Mouse (Mus musculus) hindbrain, embryonic 13.5 days (tissue): Measurements from ENCODE around the gene Nacad. TPM values are rescaled to one million over a fixed set of nuclear protein-coding genes. Genes with fewer than 3 reads are reported as not detected.
"Not testable (repeated sequence)": the region's sequence is repeated elsewhere in the genome, so short reads cannot be mapped to it uniquely, and the experiment has no call there.

Source experiments
- ATAC-seq: fragments of 200-750 bp; cut with Nextera tagmentation; 2 replicates; pipeline ENCODE4 v1.8.0; 2017; ENCODE audit warnings: moderate TSS enrichment; ENCODE audit not compliant: low FRiP score
- H3K27ac ChIP-seq: fragments of 300-500 bp; sonication (generic); 2 replicates; pipeline ENCODE4 v1.5.1; 2015; ENCODE audit warnings: inconsistent platforms, mild to moderate bottlenecking, moderate library complexity
- H3K27me3 ChIP-seq: fragments of 300-500 bp; sonication (generic); 2 replicates; pipeline ENCODE4 v1.6.1; 2015; ENCODE audit warnings: mild to moderate bottlenecking, inconsistent platforms
- H3K36me3 ChIP-seq: fragments of 300-500 bp; sonication (generic); 2 replicates; pipeline ENCODE4 v1.6.1; 2015; ENCODE audit warnings: mild to moderate bottlenecking, inconsistent platforms
- H3K4me1 ChIP-seq: fragments of 300-500 bp; sonication (generic); replicated peaks from 2 replicates; pipeline ENCODE4 v1.6.1; 2015; ENCODE audit warnings: inconsistent platforms
- H3K4me2 ChIP-seq: fragments of 300-500 bp; sonication (generic); 2 replicates; pipeline ENCODE4 v1.6.1; 2015; ENCODE audit warnings: inconsistent platforms, mild to moderate bottlenecking, moderate library complexity
- H3K4me3 ChIP-seq: fragments of 300-500 bp; sonication (generic); 2 replicates; pipeline ENCODE4 v1.5.1; 2015; ENCODE audit warnings: mild to moderate bottlenecking, inconsistent platforms
- H3K9ac ChIP-seq: fragments of 300-500 bp; sonication (generic); 2 replicates; pipeline ENCODE4 v1.6.1; 2015; ENCODE audit warnings: mild to moderate bottlenecking, inconsistent platforms
- H3K9me3 ChIP-seq: fragments of 300-500 bp; sonication (generic); 2 replicates; pipeline ENCODE4 v1.6.1; 2016; ENCODE audit warnings: inconsistent platforms
- WGBS: fragments of 180-500 bp; shearing (Covaris S2); methylation state at CpG from one replicate; pipeline ENCODE4 v1.1.7; 2015; 5-methylcytosine and 5-hydroxymethylcytosine counted together
- polyA plus RNA-seq: library from polyadenylated mRNA; unstranded; fragments of >200 nt; fragmentation: Nextera tagmentation; extraction: Ambion mirVana; gene quantifications from 2 replicates; pipeline ENCODE4 v1.2.1, GENCODE M21; 2015

The Nacad gene
- polyA plus RNA-seq = 87.6 and 90.0 TPM in 2 replicates

- no peaks in the 10 kb centered on the region for H3K9me3 ChIP-seq
- H3K9ac ChIP-seq = peak within 1 kb of the TSS; percentile 95
- no peaks in the 10 kb centered on the region for H3K27me3 ChIP-seq
- H3K4me2 ChIP-seq = peak within 1 kb of the TSS; percentile 98
- WGBS = 2% methylated on average over 34 of the region's 41 CpGs
- peaks cover 55% of the 10 kb centered on the region for H3K4me1 ChIP-seq
- H3K4me3 ChIP-seq = peak within 1 kb of the TSS; percentile 75
- peak; percentile 93 for ATAC-seq
- peak within 1 kb of the TSS; percentile 99 for H3K27ac ChIP-seq
- peaks cover 30% of the 10 kb centered on the region for H3K36me3 ChIP-seq
These were observed at the start of gene Nacad for GRCm38 (mm10) chr11:6605491-6606399. Gene Nacad (minus strand): TSS chr11:6606053.

- 1% methylated on average over 2 of the region's 2 CpGs for WGBS
- H3K4me2 ChIP-seq = no peak overlapping the region
- peaks cover 19% of the 10 kb centered on the region for H3K4me1 ChIP-seq
- no peak overlapping the region for H3K9ac ChIP-seq
- no peak overlapping the region for H3K27ac ChIP-seq
- peak; percentile 62 for ATAC-seq
- H3K36me3 ChIP-seq = no peaks in the 10 kb centered on the region
- peaks cover 8% of the 10 kb centered on the region; the same call in 1 of the 2 replicates for H3K27me3 ChIP-seq
- H3K4me3 ChIP-seq = no peak overlapping the region
- H3K9me3 ChIP-seq = no peaks in the 10 kb centered on the region
These were observed 49.0 kb upstream of the Nacad start for GRCm38 (mm10) chr11:6654903-6655302.

GRCm38 (mm10) chr11:6652978-6653377 lies 47.1 kb upstream of the Nacad start:
- not testable (repeated sequence) for ATAC-seq, H3K4me2 ChIP-seq, H3K36me3 ChIP-seq, H3K4me3 ChIP-seq, H3K9me3 ChIP-seq, H3K27ac ChIP-seq, H3K9ac ChIP-seq, H3K4me1 ChIP-seq, H3K27me3 ChIP-seq
- WGBS = 82% methylated on average over 3 of the region's 3 CpGs

DNA sequence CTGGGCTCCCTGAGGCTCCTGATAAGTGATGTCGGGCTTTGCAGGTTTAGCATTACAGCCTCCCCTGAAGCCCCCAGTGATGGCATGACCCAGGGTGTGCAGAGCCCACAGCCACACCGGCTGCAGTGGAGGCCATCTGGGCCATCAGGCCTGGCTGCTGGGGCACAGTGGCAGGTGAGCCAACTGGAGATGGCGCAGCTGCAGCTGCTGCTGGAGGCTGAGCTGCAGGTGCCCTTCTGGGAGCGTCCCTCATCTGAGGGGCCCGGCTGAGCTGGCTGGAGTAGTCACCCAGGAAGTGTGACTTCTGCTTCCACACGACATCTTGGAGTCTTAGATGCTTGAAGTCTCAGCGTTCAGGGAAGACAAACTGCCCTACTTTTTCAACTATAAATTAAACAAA lies 44.7 kb upstream of the Nacad start:
- H3K9ac ChIP-seq = no peak overlapping the region
- no peak overlapping the region for H3K4me3 ChIP-seq
- H3K9me3 ChIP-seq = no peaks in the 10 kb centered on the region
- no peaks in the 10 kb centered on the region for H3K27me3 ChIP-seq
- WGBS = 64% methylated on average over 7 of the region's 7 CpGs
- H3K27ac ChIP-seq = no peak overlapping the region
- no peaks in the 10 kb centered on the region for H3K4me1 ChIP-seq
- no peak for ATAC-seq
- H3K36me3 ChIP-seq = no peaks in the 10 kb centered on the region
- no peak overlapping the region for H3K4me2 ChIP-seq

DNA sequence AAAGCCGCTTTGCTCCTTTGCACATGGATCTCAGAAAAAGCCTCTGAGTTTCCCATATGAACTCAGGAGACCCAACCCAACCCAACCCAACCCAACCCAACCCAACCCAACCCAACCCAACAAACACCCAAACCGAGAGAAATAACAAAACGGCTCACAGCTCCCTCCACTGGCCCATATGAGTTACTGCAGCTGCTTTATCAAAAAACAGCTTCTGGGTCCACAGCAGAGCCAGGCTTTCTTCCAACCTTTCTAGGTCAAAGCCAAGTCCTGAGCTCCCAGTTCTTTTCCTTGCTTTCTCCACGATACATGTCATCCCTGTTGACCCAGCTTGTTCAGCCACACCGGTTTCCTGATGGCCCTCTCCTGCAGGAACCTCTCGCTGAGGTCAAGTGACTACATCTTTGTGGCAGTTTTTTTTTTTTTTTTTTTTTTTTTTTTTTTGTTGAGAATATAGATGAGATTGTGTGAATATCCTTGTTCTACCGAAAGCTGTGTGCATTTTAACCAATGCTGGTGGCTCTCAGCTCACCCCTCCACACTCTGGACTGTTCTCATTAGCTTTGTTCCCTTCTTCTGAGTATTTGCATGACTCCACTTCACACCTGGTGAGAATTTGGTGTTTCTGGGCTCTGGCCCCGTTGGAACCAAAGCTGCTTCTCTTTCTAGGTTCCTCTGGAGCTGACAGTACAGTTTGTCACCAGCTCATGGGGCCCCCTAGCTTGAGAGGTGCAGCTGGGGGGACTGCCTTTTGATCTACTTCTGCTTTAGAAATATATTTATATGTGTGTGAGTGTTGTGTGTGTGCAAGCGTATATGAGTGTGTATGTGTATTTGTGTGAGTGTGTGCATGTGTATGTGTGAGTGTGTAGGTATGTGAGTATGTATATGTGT lies 42.2 kb upstream of the Nacad start:
- H3K27ac ChIP-seq = no peak overlapping the region
- no peak overlapping the region for H3K4me2 ChIP-seq
- no peak overlapping the region for H3K9ac ChIP-seq
- H3K36me3 ChIP-seq = no peaks in the 10 kb centered on the region
- H3K4me3 ChIP-seq = no peak overlapping the region
- no peak for ATAC-seq
- WGBS = 64% methylated on average over 9 of the region's 9 CpGs
- no peaks in the 10 kb centered on the region for H3K9me3 ChIP-seq
- H3K4me1 ChIP-seq = no peaks in the 10 kb centered on the region
- H3K27me3 ChIP-seq = no peaks in the 10 kb centered on the region

DNA sequence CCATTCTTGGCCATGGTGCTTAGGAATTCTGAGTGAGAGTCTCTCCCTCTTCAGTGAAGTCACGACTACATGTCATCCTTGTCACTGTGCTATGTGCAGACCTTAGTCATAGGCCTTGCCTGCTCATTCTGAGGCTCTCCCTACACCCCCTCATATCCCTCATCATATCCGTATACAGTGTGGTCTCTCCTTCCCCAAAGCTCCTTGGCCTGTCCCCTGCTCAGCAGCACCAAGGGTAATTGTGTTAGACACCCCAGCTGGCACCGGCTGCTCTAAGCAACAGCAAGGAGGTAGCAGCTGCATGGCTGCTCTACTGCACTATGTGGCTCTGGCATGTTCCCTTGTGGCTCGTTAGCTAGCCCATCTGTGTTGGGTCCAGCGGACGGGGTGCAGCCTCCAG lies 38.7 kb upstream of the Nacad start:
- no peak overlapping the region for H3K4me3 ChIP-seq
- ATAC-seq = no peak
- no peaks in the 10 kb centered on the region for H3K4me1 ChIP-seq
- H3K27ac ChIP-seq = no peak overlapping the region
- WGBS = 70% methylated on average over 6 of the region's 6 CpGs
- no peak overlapping the region for H3K9ac ChIP-seq
- no peak overlapping the region for H3K4me2 ChIP-seq
- no peaks in the 10 kb centered on the region for H3K9me3 ChIP-seq
- H3K27me3 ChIP-seq = no peaks in the 10 kb centered on the region
- H3K36me3 ChIP-seq = no peaks in the 10 kb centered on the region

- no peaks in the 10 kb centered on the region for H3K9me3 ChIP-seq
- no peaks in the 10 kb centered on the region for H3K36me3 ChIP-seq
- 81% methylated on average over 6 of the region's 6 CpGs for WGBS
These were observed 33.2 kb upstream of the Nacad start for GRCm38 (mm10) chr11:6639072-6639471.

GRCm38 (mm10) chr11:6638537-6638936 lies 32.7 kb upstream of the Nacad start, which contains the start of gene Wap:
Gene Wap (minus strand): TSS chr11:6638637.
- H3K36me3 ChIP-seq = no peaks in the 10 kb centered on the region
- 88% methylated on average over 4 of the region's 4 CpGs for WGBS
- no peak within 1 kb of the TSS for H3K4me2 ChIP-seq
- H3K9ac ChIP-seq = no peak within 1 kb of the TSS
- H3K9me3 ChIP-seq = no peaks in the 10 kb centered on the region
- no peaks in the 10 kb centered on the region for H3K27me3 ChIP-seq
- ATAC-seq = no peak
- no peak within 1 kb of the TSS for H3K27ac ChIP-seq
- no peak within 1 kb of the TSS for H3K4me3 ChIP-seq
- H3K4me1 ChIP-seq = no peaks in the 10 kb centered on the region

More at GRCm38 (mm10) chr11:6639072-6639471, 33.2 kb upstream of the Nacad start:
- no peak overlapping the region for H3K4me3 ChIP-seq
- H3K27me3 ChIP-seq = no peaks in the 10 kb centered on the region
- H3K4me2 ChIP-seq = no peak overlapping the region
- H3K27ac ChIP-seq = no peak overlapping the region
- no peaks in the 10 kb centered on the region for H3K4me1 ChIP-seq
- ATAC-seq = no peak
- H3K9ac ChIP-seq = no peak overlapping the region

DNA sequence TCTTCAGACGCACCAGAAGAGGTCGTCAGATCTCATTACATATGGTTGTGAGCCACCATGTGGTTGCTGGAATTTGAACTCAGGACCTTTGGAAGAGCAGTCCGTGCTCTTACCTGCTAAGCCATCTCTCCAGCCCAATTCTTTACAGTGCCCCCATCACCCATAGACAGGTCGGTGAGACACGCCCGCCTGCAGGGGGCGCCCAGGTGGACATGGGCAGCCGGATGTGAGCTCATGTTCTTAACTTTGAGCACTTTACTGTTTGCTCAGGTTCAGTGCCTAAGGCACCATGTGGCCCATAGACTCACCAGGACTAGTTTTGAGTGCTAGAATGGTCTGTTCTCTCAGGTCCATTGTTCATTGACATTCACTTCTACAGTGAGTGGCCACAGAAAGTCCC lies 30.3 kb upstream of the Nacad start:
- H3K27me3 ChIP-seq = no peaks in the 10 kb centered on the region
- H3K27ac ChIP-seq = no peak overlapping the region
- H3K4me1 ChIP-seq = no peaks in the 10 kb centered on the region
- WGBS = 78% methylated on average over 8 of the region's 8 CpGs
- H3K36me3 ChIP-seq = no peaks in the 10 kb centered on the region
- ATAC-seq = no peak
- no peak overlapping the region for H3K9ac ChIP-seq
- H3K9me3 ChIP-seq = no peaks in the 10 kb centered on the region
- H3K4me3 ChIP-seq = no peak overlapping the region
- H3K4me2 ChIP-seq = no peak overlapping the region

DNA sequence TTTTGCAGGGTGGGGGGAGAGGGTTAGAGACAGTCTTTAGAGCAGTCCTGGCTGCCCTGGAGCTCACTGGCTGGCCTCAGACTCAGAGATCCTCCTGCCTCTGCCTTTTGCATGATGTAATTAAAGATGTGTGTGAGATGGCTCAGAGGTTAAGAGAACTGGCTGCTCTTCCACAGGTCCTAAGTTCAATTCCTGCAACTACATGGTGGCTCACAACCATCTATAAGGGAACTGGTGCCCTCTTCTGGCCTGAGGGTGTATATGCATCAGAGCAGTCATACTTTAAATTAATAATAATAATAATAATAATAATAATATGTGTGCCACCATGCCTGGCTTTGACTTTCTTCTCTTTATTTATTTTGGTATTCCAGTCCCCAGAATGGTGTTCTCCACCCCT lies 23.8 kb upstream of the Nacad start:
- Histone ChIP-seq H3K27me3 (no peaks in the 10 kb centered on the region), H3K4me2 (no peak overlapping the region), H3K4me1 (peaks cover 14% of the 10 kb centered on the region), H3K36me3 (no peaks in the 10 kb centered on the region), H3K4me3 (no peak overlapping the region), H3K9me3 (no peaks in the 10 kb centered on the region), H3K9ac (no peak overlapping the region), H3K27ac (no peak overlapping the region)
- no peak for ATAC-seq

DNA sequence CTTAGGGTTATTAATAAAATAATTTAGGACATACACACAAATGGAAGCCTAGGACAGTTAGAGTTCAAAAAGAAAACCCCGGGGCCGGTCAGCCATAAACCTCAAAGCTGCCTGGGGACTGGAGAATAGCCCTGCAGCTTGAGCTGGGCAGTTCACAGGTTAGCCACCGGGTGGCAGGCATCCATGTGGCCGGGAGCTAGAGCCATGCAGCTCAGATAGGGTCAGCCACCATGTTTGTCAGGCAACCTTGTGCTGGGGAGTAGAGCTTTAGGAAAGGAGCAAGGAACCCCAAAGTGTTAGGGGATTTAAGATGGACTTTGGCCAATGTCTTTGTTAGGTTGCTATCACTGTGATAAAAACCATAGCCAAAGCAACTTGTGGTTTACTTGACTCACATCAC lies 22.7 kb upstream of the Nacad start:
- H3K27me3 ChIP-seq = no peaks in the 10 kb centered on the region
- WGBS = 24% methylated on average over 4 of the region's 4 CpGs

DNA sequence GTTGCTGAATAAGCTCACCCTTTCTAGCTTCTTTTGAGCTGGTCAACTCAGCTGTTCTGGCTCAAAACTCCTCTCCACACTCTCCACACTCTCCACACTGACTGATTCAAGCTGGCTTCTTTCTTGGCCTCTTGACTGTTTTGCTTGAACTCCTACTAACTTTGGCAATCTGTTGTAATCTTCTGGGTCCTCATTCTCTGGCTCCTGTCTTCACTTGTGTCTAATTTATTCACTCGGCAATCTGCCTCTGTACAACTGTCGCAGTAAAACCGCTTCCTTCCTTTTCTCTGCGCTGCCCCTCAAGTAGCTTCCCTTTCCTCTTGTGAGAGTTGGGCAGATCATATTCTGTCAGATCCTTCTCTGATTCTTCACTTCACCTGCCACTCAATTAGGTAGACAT lies 21.9 kb upstream of the Nacad start:
- WGBS = 93% methylated on average over 4 of the region's 4 CpGs
- Histone ChIP-seq H3K9me3 (no peaks in the 10 kb centered on the region), H3K27me3 (no peaks in the 10 kb centered on the region), H3K4me2 (no peak overlapping the region), H3K4me1 (peaks cover 33% of the 10 kb centered on the region), H3K27ac (no peak overlapping the region), H3K36me3 (peaks cover 17% of the 10 kb centered on the region), H3K9ac (no peak overlapping the region), H3K4me3 (no peak overlapping the region)
- ATAC-seq = no peak

More for the DNA sequence above, 22.7 kb upstream of the Nacad start:
- no peak for ATAC-seq
- peaks cover 25% of the 10 kb centered on the region for H3K4me1 ChIP-seq
- no peak overlapping the region for H3K4me3 ChIP-seq
- H3K36me3 ChIP-seq = peaks cover 8% of the 10 kb centered on the region
- H3K9ac ChIP-seq = no peak overlapping the region
- H3K9me3 ChIP-seq = no peaks in the 10 kb centered on the region
- H3K27ac ChIP-seq = no peak overlapping the region
- no peak overlapping the region for H3K4me2 ChIP-seq
